1 mouse cellular context compared by ENCODE assay signal in genomic region chr15:86067581-86067910, GRCm38 (mm10).
TF ChIP-seq lines count a peak whose summit lies in the region.

No protein-coding gene starts in this region.

TF ChIP-seq in MEL, 35 proteins besides CTCF, POLR2A, EP300 and RAD21 (continued from another document):
- TF ChIP-seq ETS1 (IDR thresholded peaks at IDR 0.05; ENCODE audit: low read depth, low read length): no peak
